Mouse (Mus musculus) gastrocnemius, postnatal 36 days (tissue): Measurements from ENCODE around the gene Pphln1. TPM values are rescaled to one million over a fixed set of nuclear protein-coding genes. Genes with fewer than 3 reads are reported as not detected.

Experiments
- DNase-seq, 2 experiments: peaks; one replicate each; pipeline ENCODE4 v3.0.0; 2022
- intact Hi-C: fragments of 180-260 bp; cut with DNase I; formaldehyde crosslinking; loops from one replicate; pipeline ENCODE4 v1.15.1; 2025
- total RNA-seq, 2 experiments: library from RNA; stranded (reverse); gene quantifications; 2 replicates each; pipeline ENCODE4 v1.2.3; 2021

Gene Pphln1
- total RNA-seq, 2 experiments from 2014 or later, result 13.4 to 14.1 TPM

GRCm38 (mm10) chr15:93529831-93530702 lies 131.9 kb downstream of the Pphln1 start:
- DNase-seq, result no peak
- intact Hi-C loops, result no loop called here

DNA sequence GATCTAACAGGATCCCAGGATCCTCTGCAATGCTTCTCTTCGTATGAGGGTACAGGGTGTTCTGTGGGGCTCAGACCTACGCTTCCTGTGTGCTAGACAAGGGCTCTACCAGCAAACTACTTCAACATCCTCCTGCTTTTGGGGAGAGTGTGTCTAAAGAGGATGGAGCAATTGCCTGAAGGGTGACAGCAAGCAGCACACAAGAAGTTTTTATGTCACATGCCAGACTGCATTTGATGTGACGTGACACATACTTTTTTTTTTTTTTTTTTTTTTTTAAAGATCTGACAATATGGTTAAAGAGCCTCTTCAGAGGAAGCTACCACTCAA lies 132.5 kb downstream of the Pphln1 start:
- no peak for DNase-seq
- intact Hi-C loops, result no loop called here

DNA sequence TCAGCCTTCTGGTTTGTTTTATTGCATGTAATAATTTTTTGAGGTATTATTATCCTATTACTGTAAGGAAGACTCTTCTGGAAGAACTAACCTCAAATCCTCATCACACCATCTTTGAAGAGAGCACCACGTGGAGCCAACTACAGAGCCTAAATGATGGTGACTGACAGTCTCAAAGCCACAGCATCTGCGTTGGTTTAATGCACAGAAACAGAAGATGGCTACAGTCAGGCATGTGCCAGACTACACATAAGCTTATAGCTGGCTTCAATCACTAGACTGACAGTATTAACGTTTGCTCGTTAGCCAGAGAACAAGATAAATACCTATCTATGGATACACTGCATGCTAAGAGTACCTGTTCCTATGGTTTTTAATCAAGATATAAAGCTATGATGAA lies 138.0 kb downstream of the Pphln1 start:
- intact Hi-C loops, result no loop called here
- no peak for DNase-seq

DNA sequence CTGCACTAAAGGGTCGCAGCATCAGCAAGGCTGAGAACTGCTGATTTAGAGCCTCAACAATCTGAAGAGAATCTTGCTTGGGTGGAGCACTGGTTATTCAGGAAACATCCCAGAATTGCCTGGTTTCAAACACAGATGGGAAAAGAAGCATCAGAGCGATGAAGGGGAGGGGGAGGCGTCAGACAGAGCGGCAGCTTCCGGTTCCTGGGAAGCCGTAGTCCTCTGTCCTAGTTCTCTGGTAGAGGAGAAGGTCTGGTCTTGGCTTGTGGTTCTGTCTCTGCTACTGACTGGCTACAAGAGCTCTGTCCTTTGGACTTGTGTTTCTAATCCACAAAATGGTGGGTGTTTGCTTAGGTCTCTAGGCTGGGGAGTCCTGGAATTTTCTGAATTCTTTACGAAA lies 139.6 kb downstream of the Pphln1 start:
- no peak for DNase-seq
- intact Hi-C loops, result no loop called here

GRCm38 (mm10) chr15:93538551-93539205 lies 140.5 kb downstream of the Pphln1 start:
- DNase-seq, result no peak
- intact Hi-C loops, result no loop called here

DNA sequence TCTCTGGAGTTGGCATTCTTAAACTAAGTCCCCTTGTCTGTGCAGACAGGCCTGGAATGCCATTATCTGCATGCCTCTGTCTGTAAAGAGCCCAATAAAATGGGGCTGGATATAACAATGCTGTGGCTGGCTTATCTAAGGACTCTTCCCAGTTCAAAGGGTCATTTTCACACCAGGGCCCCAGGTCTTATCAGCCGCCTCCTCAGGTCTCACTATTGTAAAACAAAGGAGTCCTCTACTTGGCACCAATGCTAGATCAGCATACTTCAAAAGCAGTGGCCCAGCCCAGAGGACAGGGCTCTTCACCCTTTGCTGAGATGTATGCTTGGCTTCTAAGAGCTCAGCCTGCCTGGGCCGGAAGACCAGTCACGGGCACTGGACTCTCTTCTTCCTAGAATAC lies 141.3 kb downstream of the Pphln1 start:
- intact Hi-C loops, result no loop called here
- DNase-seq, result no peak

Other genes starting within 250 kb of the Pphln1 start
- 1 to 10 TPM; 4.9 to 6.0 TPM for gene Gxylt1, start 123.2 kb upstream of the Pphln1 start, total RNA-seq
- 10 to 100 TPM; 14.6 to 16.3 TPM for gene Yaf2, start 61.4 kb upstream of the Pphln1 start, total RNA-seq
- gene Zcrb1, start within 50 bp of the Pphln1 start, total RNA-seq, result 100 to 1,000 TPM in 1 of 2 experiments, 10 to 100 TPM in 1; 96.7 to 121 TPM
- gene Prickle1, start 197.5 kb downstream of the Pphln1 start, total RNA-seq, result 1 to 10 TPM; 3.1 to 4.1 TPM